Mouse (Mus musculus) olfactory bulb, adult 2 months (tissue): Measurements from ENCODE around the gene Gnb1.

Source experiments
- CTCF ChIP-seq: fragments of 200-500 bp; IDR thresholded peaks from 2 replicates; pipeline ENCODE4 v1.5.1; 2012; ENCODE audit warnings: low read depth, mild to moderate bottlenecking, low read length, moderate library complexity; ENCODE audit not compliant: insufficient read depth
- POLR2A ChIP-seq: fragments of 200-500 bp; IDR thresholded peaks from 2 replicates; pipeline ENCODE4 v1.6.1; 2012; ENCODE audit warnings: mild to moderate bottlenecking, low read depth, low read length, moderate library complexity; ENCODE audit not compliant: insufficient read depth

GRCm38 (mm10) chr4:155497963-155498362 is 6.8 kb downstream of the Gnb1 start:
- TF ChIP-seq POLR2A (no peak), CTCF (no peak)
